Mouse (Mus musculus): Measurements from ENCODE around the gene Gcc2.

- TF ChIP-seq EP300 (IDR thresholded peaks at IDR 0.05; ENCODE audit: low read depth) (no peak), CTCF (IDR thresholded peaks at IDR 0.05; ENCODE audit: low read depth) (no peak)
These were observed 44.8 kb upstream of the Gcc2 start for GRCm38 (mm10) chr10:58210514-58210913.

Measured in liver, embryonic 14.5 days (tissue).